Mouse (Mus musculus) left cerebral cortex, postnatal 10 days (tissue): Measurements from ENCODE around the gene Arid5b. TPM values are rescaled to one million over a fixed set of nuclear protein-coding genes. Genes with fewer than 3 reads are reported as not detected.

Source experiments
- DNase-seq, 2 experiments: peaks; one replicate each; pipeline ENCODE4 v3.0.0; 2021 to 2022; ENCODE audit warnings: low spot score in 2 of 2, mixed read lengths in 1 of 2; ENCODE audit errors: extremely low spot score in 1 of 2
- intact Hi-C: fragments of 180-260 bp; cut with DNase I; formaldehyde crosslinking; loops from one replicate; pipeline ENCODE4 v1.15.1; 2025
- total RNA-seq, 2 experiments: library from RNA; stranded (reverse); gene quantifications; 2 replicates each; pipeline ENCODE4 v1.2.3; 2021

The Arid5b gene
- total RNA-seq = 10 to 100 TPM; 22.6 to 24.0 TPM

DNA sequence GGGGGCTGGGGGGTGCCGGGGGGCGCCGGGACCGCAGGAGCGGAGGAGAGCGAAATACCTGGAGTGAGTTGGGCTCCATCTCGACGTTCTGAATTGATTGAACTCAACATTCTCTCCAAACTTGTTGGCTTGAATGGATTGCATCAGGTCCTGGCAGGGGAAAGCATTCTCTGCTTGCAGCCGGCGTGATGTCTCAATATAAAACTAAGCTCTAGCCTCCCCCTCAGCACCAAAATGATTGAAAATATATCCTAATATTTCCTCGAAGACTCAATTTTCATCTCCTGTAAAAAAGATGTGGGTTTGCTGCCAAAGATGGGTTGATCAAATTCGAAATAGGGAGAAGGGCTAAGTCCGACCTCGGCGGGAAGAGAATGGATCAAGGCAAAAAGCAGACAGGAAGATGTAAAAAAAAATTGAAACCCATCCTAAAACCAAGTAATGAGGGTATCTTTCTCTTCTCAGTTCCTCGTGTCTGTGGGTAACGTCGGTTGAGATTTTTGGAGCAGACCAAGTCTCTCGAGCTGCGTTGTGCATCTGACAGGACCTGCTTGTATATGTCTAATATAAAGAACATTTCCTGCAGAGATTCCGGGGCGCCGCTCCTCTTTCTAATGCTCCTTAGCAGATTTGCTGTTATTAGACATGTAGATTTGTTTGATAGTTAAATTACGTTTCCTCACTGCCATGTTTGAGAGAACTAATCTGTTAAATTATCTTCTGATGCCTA, at the start of gene Arid5b:
TSS of gene Arid5b (minus strand) at position 109 of the 730 bp plus-strand sequence.
- DNase-seq = peak in 1 of 2 experiments; percentile 70
- intact Hi-C loops = loop anchor here (5.0 kb wide), 1 partner anchor 111 kb away; no protein-coding TSS in a partner anchor

DNA sequence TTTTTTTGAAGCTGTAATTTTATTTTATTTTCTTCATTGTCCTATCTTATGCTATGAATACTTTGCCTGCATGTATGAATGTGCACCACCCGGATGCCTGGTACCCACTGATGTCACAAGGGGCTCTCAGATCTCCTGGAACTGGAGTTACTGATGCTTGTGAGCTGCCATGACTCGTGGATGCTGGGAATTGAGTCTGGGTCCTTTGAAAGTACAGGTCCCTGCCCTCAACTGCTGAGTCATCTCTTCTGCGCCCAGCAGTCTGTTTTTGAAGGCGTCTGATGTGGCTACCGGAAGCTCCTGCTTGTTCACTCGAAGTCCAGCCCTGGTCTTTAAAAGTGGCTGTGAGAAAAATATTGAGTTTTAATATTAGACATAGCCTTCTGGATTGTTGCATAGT, 46.8 kb upstream of the Arid5b start:
- DNase-seq = no peak
- intact Hi-C loops = no loop called here

DNA sequence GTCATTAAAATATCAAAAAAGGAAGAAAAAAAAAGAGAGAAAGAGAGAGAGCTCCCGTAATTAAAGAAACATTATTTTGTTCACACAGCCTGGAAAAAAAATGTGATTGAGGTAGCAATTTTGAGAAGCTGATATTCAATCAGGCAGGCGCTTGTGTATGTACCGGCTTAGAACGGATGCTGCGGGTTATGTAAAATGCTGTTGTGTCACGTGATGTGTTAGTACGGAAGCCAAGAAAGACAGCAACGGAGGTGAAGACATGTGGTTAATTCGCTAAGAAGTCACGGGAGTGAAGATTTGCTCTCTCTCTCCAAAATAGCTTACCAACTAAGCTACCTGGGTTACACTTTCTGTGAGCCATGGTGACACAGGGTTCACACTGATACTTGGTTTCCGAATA, 45.5 kb upstream of the Arid5b start:
- intact Hi-C loops = no loop called here
- DNase-seq = no peak

DNA sequence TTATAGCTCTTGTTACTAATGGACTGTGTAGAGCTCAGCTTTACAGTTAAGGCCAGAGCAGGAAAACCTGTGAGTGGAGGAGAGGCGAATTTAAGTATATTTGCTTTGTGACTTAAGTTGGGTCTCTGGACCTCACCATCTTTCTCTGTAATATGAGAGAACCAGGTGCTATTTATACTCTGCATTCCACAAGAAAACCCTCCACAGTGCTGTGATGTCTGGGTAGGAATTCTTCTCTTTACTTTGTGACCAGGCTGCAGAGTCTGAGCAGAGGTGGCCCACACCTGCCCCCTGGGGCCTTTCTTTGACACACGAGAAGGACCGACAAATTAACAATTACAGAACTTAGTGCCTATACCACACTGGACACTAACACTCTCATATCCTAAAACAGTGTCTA, 44.6 kb upstream of the Arid5b start:
- intact Hi-C loops = no loop called here
- DNase-seq = no peak

DNA sequence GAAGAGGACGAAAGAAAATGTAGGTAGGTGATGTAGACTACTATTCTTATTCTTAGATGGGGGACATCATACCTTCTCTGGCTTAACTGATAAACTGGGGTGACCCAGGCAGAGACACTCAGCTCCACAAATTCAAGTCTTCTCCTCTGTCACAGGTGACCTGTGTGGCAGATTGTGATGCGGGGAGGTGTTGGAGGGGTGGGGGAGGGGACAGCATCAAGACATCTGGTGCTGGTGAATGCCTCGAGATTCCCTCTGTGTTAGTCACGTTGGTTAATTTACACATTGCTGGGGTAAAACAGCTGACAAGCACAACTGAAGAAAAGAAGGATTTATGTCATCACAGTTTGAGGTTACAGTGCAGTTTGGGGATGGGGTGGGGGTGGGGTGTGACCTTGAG, 42.4 kb upstream of the Arid5b start:
- intact Hi-C loops = no loop called here
- DNase-seq = no peak

DNA sequence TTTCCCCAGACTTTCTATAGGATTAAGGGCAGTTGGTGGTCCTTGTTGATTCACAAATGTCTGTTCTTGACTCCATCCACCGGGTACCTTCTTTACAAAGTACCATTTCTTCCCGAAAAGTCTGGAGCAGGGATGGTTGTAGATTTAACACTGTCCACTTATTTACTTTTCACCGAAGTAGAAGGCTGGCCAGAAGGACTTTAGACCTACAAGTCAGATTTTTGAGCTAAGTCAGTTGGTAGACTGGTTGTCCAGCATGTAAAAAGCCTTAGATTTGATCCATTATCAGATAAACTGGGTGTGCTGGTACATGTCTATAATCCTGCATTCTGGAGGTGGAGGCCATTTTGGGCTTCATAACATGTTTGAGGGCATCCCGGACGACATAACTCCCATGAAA, 42.0 kb upstream of the Arid5b start:
- no peak for DNase-seq
- intact Hi-C loops = no loop called here

DNA sequence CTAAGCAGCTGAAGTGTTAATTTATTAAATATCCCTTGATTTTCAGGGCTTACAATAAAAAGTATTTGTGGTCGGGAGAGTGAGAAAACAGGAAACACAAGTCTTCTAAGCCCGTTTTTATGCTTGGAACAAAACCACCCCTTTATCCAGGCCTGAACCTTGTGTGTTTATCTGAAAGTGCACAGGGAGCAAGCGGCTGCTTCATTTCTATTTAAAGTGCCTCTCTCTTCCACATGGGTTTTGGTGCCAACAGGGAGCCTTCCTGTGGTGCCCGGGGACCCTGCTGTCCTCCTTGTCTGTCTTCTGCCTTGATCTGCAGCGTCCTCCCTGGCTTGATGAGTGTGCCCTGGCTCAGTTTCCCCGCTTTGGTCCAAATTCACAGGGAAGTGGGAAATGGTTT, 40.9 kb upstream of the Arid5b start:
- DNase-seq = no peak
- intact Hi-C loops = no loop called here

DNA sequence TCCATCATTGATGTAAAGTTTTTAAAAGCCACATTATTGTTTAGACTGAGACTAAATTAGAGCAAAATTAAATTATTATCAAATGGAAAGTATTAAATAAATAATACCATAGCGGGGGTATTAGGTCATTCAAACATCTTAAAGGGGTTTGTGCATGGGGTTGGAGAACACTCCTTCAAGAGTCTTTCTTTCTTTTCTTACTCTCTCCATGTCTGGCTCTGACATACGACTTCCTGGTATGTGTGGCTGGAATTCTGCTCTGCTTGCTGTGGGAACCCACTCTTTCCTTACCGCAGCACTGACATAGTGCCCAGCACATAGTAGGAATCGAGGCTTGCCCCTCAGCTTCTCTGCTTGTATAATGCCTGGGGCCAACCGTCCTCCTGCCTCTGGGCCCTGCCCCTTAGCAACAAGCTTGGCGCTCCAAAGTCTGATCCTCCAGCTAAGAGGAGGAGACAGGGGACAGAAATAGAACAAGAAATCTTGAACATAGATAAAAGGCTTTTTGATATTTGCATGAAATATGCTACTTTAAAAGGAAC, 40.0 kb upstream of the Arid5b start:
- peak in 1 of 2 experiments; percentile 31 for DNase-seq
- intact Hi-C loops = no loop called here

DNA sequence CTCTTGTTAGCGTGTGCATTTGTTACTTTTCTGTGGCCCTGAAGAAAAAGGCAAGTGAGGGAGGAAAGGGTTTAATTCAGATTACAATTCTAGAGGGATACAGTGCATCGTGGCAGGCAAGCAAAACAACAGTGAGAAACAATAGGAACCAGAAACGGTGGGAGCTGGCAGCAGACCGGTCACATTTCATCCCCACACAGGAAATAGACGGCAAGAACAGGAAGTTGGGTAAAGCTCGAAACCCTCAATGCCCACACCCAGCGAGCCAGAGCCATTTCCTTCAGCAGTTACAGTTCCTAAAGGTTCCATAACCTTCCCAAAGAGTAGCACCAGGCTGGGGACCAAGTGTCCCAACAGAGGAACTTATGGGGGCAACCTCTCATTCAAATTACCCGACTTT, 34.2 kb upstream of the Arid5b start:
- no peak for DNase-seq
- intact Hi-C loops = no loop called here

DNA sequence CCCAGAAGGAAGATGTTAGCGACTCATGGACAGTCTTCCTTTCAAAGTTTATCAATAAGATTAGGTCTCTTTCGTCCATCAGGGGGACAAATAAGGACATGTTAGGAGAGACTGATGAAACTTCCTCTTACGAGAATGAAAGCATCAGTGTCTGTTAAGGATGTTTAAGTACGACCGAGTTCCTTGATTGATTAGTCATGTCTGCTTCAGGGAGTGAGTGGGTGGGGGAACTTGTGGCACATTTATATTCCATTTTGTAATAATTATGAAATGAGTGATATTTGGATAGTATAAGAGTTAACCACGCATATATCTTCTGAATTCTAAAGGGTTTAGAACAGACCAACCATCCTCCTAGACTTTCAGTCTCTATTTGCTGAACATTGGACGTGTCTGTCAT, 22.5 kb upstream of the Arid5b start:
- DNase-seq = no peak
- intact Hi-C loops = no loop called here

DNA sequence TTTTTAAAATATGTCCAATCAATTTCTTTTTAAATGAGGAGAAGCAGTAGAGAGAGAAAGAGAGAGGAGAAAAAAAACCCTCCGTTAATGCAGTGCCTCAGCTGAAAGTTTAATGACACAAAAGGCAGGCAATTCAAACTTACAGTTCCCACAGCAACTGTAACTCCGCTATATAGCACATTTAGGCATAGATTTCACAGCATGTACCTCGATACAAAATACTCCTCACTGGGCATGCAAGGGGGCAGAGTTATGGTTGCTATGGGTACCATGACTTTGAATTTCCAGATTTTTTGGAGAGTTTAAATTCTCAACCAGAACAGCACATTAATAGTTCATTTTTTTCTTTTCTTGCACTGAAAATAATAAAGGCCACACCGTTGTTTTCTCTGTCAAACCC, 10.9 kb upstream of the Arid5b start:
- intact Hi-C loops = no loop called here
- DNase-seq = no peak

DNA sequence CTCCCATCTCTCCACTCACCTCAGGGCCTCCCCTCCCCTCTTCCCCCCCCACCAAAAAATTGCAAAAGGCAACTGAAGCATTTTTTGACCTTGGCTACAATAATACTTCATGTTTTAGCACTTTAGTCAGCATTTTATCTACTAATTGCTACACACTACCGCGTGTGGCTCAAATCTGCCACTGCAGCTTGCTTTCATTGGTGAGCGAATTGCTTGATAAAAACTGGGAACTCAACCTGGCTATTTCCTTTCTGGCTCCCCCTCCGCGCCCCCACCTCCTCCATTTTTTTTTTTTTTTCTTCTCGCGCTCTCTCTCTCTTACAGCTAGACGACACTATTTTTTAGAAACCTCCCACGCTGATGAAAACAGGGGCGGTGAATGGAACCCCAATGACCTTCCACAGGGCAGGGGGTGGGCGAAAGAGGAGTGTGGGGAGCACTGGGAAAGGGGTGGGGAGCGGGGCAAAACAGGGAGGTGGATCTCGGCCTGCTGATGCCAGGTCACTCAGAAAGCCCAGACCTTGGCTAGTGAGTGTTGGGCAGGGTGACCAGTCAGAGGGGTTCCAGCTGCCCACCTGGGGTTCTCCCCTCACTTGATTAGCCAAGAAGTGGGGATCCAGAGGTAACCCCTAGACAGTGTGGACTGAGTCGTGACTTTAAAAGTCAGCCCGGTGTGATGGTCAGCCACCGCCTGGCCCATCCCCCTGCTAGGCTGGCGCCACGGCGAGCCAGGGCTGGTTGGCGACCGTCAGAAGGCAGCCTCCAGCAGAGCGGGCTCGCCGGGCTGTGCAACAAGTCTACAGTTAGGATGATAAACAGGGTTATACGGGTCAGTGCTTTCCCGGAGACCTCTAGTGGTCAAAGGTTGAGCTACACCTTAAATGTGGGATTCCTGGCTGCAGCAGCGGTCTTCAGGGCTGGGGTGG, 4.2 kb upstream of the Arid5b start:
- DNase-seq = peak in 1 of 2 experiments; percentile 86
- intact Hi-C loops = loop anchor here (5.0 kb wide), 1 partner anchor 285 kb away; no protein-coding TSS in a partner anchor

DNA sequence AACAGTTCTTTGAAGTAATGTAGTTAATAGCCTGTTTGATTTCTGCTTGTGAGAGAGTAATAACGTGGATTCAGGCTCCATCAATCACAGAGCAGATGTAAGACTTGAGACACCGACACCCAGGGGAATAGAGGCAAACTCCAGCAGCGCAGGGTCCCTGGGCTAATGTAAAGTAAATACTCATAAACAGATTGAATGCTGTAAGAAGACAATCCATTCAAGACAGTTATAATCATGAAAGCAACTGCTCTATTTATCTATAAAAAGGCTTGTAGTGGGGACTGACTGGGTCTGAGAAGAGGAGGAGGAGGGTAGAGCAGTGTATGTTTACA, 3.2 kb upstream of the Arid5b start:
- intact Hi-C loops = loop anchor here (5.0 kb wide), 1 partner anchor 284 kb away; no protein-coding TSS in a partner anchor

DNA sequence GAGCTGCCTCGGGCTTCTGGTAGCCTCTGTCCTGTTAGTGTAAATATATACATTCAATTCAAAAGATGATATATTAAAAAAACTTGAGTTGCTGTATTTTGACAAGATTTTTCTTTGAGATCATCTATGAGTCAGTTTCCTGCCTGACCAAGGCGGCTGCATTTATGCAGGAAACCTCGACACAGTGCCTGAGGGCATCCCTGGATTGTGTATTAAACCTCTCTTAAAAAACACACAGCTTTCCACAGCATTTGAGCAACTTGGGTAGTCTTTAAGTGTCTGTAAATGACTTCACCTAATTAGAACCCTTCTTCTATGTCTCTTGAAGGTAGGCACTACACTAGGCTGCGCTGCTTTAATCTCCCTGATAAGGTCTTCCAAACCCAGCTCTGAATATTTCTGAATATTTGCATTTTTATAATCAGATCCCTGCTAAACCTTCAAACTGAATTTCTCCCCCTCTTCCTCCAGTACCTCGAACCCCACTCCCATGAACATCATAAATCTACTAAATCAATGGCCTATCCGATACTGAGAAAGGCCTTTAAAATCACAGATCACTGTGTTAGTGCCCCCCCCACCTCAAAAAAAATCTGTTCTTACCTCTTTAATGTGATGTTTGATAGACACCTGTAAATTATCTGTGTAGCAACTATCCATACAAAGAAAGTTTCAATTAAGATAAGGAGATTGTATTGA, 2.7 kb upstream of the Arid5b start:
- intact Hi-C loops = loop anchor here (5.0 kb wide), 1 partner anchor 284 kb away; no protein-coding TSS in a partner anchor
- no peak for DNase-seq

More for the DNA sequence above, 3.2 kb upstream of the Arid5b start:
- DNase-seq = no peak

DNA sequence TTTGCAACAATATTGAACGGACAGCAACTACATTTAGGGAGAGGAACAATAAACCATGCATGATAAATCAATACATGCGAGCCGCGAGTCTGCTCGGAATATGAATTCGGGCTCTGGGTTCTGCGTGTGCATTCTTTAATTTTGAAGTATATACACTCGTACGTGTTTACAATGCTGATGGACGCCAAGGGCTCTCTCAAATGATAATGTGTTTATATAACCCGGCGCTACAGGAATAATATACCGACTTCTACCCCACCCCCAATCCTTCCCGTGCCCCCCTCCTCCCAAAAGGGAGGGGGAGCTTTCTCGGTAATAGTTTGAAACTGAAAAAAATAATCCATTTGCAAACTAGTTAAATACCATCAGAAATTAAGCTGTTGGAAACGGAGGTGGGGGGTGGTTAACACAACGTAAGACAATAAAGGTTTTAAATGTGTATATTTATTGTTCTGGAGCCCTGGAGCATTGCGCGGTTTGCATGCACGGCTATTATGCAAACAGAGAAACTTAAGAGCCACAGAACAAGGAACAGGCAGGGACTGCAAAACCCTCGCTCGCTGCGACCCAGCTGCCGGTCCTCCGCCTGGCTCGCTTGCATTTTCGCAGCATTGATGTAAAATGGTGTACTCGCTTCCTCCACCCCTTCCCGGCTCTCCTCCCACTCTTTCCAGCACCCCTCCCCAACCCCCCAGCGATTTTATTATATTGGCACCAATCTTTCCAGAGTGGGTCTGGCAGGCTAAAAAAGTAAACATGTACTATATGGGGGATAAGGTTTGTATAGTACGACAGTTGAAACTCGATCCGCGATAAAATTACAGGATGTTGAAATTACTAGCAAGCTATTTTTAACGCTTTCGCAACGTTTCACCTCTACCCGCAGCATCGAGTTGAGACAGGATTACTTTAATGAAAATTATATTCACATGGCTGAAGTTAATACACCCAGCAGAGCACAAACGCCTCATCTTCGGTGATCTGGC, 1.3 kb upstream of the Arid5b start:
- DNase-seq = peak in 1 of 2 experiments; percentile 81
- intact Hi-C loops = loop anchor here (5.0 kb wide), 2 partner anchors 113 to 283 kb away; no protein-coding TSS in a partner anchor

DNA sequence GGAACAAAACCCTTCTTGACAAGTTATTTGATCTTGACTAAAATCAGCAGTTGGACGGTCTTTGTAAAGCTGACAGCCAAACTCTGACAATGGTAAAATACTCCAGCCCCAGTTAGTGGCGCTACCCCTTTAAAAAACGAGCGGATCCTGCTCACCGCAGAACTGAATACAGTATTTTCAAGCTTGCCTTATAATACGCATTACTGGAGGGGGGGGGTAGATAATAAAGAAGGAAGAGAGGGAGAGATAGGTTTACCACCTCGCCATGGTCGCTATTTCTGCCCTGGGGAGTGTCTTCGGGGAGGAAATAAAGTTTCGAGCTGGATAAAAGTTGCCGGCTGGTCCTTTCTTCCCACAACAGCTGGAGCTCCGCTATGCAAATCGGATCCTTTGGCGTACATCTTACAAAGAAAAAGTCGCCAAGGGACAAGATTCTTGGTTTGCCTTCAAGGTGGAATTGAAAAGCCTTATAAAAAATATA, 829 bp downstream of the Arid5b start:
- peak in 1 of 2 experiments; percentile 39 for DNase-seq
- intact Hi-C loops = loop anchor here (5.0 kb wide), 1 partner anchor 110 kb away; no protein-coding TSS in a partner anchor

DNA sequence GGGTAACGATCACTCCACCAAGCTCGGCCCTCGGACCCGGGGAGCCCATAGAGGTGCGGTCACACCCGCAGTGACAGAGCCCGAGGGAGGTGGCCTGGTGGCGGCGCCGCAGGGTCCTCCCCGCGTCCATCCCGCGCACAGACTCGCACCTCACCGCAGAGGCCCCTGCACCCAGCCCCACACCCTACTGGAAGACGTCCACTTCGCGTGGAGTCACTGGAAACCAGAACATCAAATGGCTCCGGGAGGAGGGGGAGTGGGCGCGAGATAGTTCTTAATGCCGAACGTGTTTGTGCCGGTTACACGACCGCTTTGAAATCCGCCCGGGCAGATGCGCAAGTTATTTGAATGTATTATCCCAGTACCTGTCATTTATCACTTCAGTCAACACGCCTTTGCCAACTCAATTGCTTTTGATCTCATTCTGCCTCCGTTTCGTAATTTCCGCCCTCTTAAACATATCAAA, 1.5 kb downstream of the Arid5b start:
- peak in 1 of 2 experiments; percentile 80 for DNase-seq
- intact Hi-C loops = loop anchor here (5.0 kb wide), 1 partner anchor 110 kb away; no protein-coding TSS in a partner anchor
